Mouse (Mus musculus) cerebellum, postnatal 25 days (tissue): Measurements from ENCODE around the gene Dusp2.

Source experiments
- DNase-seq, 2 experiments: peaks; one replicate each; pipeline ENCODE4 v3.0.0; 2021; ENCODE audit warnings: mixed read lengths in 2 of 2

Dusp2 gene

GRCm38 (mm10) chr2:127369703-127370376 lies 33.9 kb downstream of the Dusp2 start:
- no peak for DNase-seq

GRCm38 (mm10) chr2:127370561-127371483 lies 34.9 kb downstream of the Dusp2 start:
- DNase-seq, result no peak

- no peak for DNase-seq
Measured at GRCm38 (mm10) chr2:127371484-127371861, 35.5 kb downstream of the Dusp2 start.

GRCm38 (mm10) chr2:127372082-127372481 lies 36.1 kb downstream of the Dusp2 start:
- DNase-seq, result no peak

- no peak for DNase-seq
Measured at GRCm38 (mm10) chr2:127374131-127374530, 38.2 kb downstream of the Dusp2 start.

- DNase-seq, result no peak
Measured at GRCm38 (mm10) chr2:127375087-127375486, 39.1 kb downstream of the Dusp2 start.

GRCm38 (mm10) chr2:127375759-127376341 lies 39.9 kb downstream of the Dusp2 start:
- no peak for DNase-seq

- DNase-seq, result no peak
Measured at GRCm38 (mm10) chr2:127376423-127377051, 40.6 kb downstream of the Dusp2 start.

GRCm38 (mm10) chr2:127377942-127378610 lies 42.1 kb downstream of the Dusp2 start:
- DNase-seq, result no peak

GRCm38 (mm10) chr2:127378611-127378990 lies 42.6 kb downstream of the Dusp2 start:
- no peak for DNase-seq

- DNase-seq, result no peak
Measured at GRCm38 (mm10) chr2:127379250-127379649, 43.3 kb downstream of the Dusp2 start.

- DNase-seq, result no peak
Measured at GRCm38 (mm10) chr2:127383881-127384280, 47.9 kb downstream of the Dusp2 start.

GRCm38 (mm10) chr2:127387521-127387920 lies 51.6 kb downstream of the Dusp2 start:
- DNase-seq, result no peak
